Mouse (Mus musculus) heart, embryonic 14.5 days (tissue): ENCODE results near the gene Thrsp. TPM values are rescaled to one million over a fixed set of nuclear protein-coding genes. Genes with fewer than 3 reads are reported as not detected.
"Not testable (repeated sequence)": the region's sequence is repeated elsewhere in the genome, so short reads cannot be mapped to it uniquely, and the experiment has no call there.

ENCODE experiments used
- ATAC-seq: fragments of 200-750 bp; cut with Nextera tagmentation; 2 replicates; pipeline ENCODE4 v1.8.0; 2017; ENCODE audit warnings: low read depth, moderate TSS enrichment; ENCODE audit not compliant: insufficient number of reproducible peaks, insufficient read depth, low FRiP score
- H3K27ac ChIP-seq, 2 experiments: fragments of 200-500 bp in 1 of 2; fragments of 300-500 bp in 1 of 2; sonication (generic) in 1 of 2; replicated peaks in 1 of 2; 2 replicates each; pipeline ENCODE4 v1.5.1; 2012 to 2014; ENCODE audit warnings: low read depth in 2 of 2, low read length in 2 of 2, control low read depth in 1 of 2, mild to moderate bottlenecking in 1 of 2, mixed read lengths in 1 of 2; ENCODE audit not compliant: control insufficient read depth in 1 of 2, insufficient read depth in 1 of 2
- H3K27me3 ChIP-seq: fragments of 300-500 bp; sonication (generic); 2 replicates; pipeline ENCODE4 v1.6.1; 2014; ENCODE audit warnings: mild to moderate bottlenecking, low read length, control low read depth; ENCODE audit not compliant: control insufficient read depth, insufficient read depth
- H3K36me3 ChIP-seq: fragments of 300-500 bp; sonication (generic); 2 replicates; pipeline ENCODE4 v1.6.1; 2014; ENCODE audit warnings: mild to moderate bottlenecking, control low read depth, low read length, mixed read lengths; ENCODE audit not compliant: control insufficient read depth, insufficient read depth
- H3K4me1 ChIP-seq, 2 experiments: fragments of 200-500 bp in 1 of 2; fragments of 300-500 bp in 1 of 2; sonication (generic) in 1 of 2; 2 replicates each; pipeline ENCODE4 v1.6.1; 2012 to 2014; ENCODE audit warnings: low read length in 2 of 2, control low read depth in 1 of 2, mixed read lengths in 1 of 2; ENCODE audit not compliant: control insufficient read depth in 2 of 2, insufficient read depth in 2 of 2
- H3K4me2 ChIP-seq: fragments of 300-500 bp; sonication (generic); 2 replicates; pipeline ENCODE4 v1.6.1; 2014; ENCODE audit warnings: mild to moderate bottlenecking, low read length
- H3K4me3 ChIP-seq, 2 experiments: fragments of 200-500 bp in 1 of 2; fragments of 300-500 bp in 1 of 2; sonication (generic) in 1 of 2; 2 replicates each; pipeline ENCODE4 v1.5.1; 2012 to 2014; ENCODE audit warnings: low read length in 2 of 2, mild to moderate bottlenecking in 2 of 2, control low read depth in 1 of 2, low read depth in 1 of 2, moderate library complexity in 1 of 2; ENCODE audit not compliant: control insufficient read depth in 1 of 2, insufficient read depth in 1 of 2
- H3K9ac ChIP-seq: fragments of 300-500 bp; sonication (generic); 2 replicates; pipeline ENCODE4 v1.6.1; 2014; ENCODE audit warnings: mild to moderate bottlenecking, low read length
- H3K9me3 ChIP-seq: fragments of 300-500 bp; sonication (generic); 2 replicates; pipeline ENCODE4 v1.6.1; 2016; ENCODE audit warnings: low read length, control low read depth; ENCODE audit not compliant: control insufficient read depth
- WGBS: fragments of 180-500 bp; shearing (Covaris S2); extraction: QIAGEN DNeasy Blood & Tissue Kit; methylation state at CpG from one replicate; pipeline ENCODE4 v1.1.7; 2014; 5-methylcytosine and 5-hydroxymethylcytosine counted together
- polyA plus RNA-seq: library from polyadenylated mRNA; unstranded; fragments of >200 nt; fragmentation: Nextera tagmentation; extraction: Ambion mirVana; gene quantifications from 2 replicates; pipeline ENCODE4 v1.2.1, GENCODE M21; 2014

Thrsp gene
- polyA plus RNA-seq: 0.57 and 1.6 TPM in 2 replicates

GRCm38 (mm10) chr7:97416906-97417777, at the start of gene Thrsp:
Gene Thrsp (minus strand): TSS chr7:97417730.
- H3K9me3 ChIP-seq: no peaks in the 10 kb centered on the region
- H3K4me3 ChIP-seq: no peak within 1 kb of the TSS
- H3K36me3 ChIP-seq: peaks cover 6% of the 10 kb centered on the region; the same call in 1 of the 2 replicates
- no peaks in the 10 kb centered on the region for H3K27me3 ChIP-seq
- peak; percentile 23; the same call in 1 of the 2 replicates for ATAC-seq
- H3K4me2 ChIP-seq: peak within 1 kb of the TSS; percentile 41; the same call in 1 of the 2 replicates
- H3K9ac ChIP-seq: 0 out of 2 replicates have a peak within 1 kb of the TSS, but pooled peaks have one; percentile 31
- H3K4me1 ChIP-seq: peaks cover 16 to 30% of the 10 kb centered on the region in 2 experiments
- WGBS: 65% methylated on average over 25 of the region's 25 CpGs
- H3K27ac ChIP-seq: 0 out of 4 replicates have a peak within 1 kb of the TSS, but pooled peaks of 1 of the 2 experiments have one; percentile 24

- no peaks in the 10 kb centered on the region for H3K27me3 ChIP-seq
- H3K9ac ChIP-seq: no peak overlapping the region
- H3K4me3 ChIP-seq: no peak overlapping the region
- peaks cover 3 to 11% of the 10 kb centered on the region in 2 experiments; a peak in 2 of 4 replicates for H3K4me1 ChIP-seq
- 64% methylated on average over 3 of the region's 3 CpGs for WGBS
- H3K36me3 ChIP-seq: no peaks in the 10 kb centered on the region
- H3K4me2 ChIP-seq: no peak overlapping the region
- no peak for ATAC-seq
- no peak overlapping the region for H3K27ac ChIP-seq
- H3K9me3 ChIP-seq: no peaks in the 10 kb centered on the region
These were observed 38.0 kb upstream of the Thrsp start for GRCm38 (mm10) chr7:97455577-97455976.

- Histone ChIP-seq H3K27ac (no peak overlapping the region), H3K9me3 (no peaks in the 10 kb centered on the region), H3K4me1 (peaks cover 3 to 11% of the 10 kb centered on the region in 2 experiments; a peak in 2 of 4 replicates), H3K36me3 (no peaks in the 10 kb centered on the region), H3K4me3 (no peak overlapping the region), H3K4me2 (no peak overlapping the region), H3K9ac (no peak overlapping the region), H3K27me3 (no peaks in the 10 kb centered on the region)
- WGBS: 87% methylated on average over 10 of the region's 10 CpGs
- ATAC-seq: no peak
These were observed 37.3 kb upstream of the Thrsp start for GRCm38 (mm10) chr7:97454795-97455194.

- Histone ChIP-seq H3K9ac (peak overlapping the region; percentile 70), H3K27ac (no peak overlapping the region; a peak in 1 of 4 replicates), H3K9me3 (peaks cover 6% of the 10 kb centered on the region), H3K27me3 (no peaks in the 10 kb centered on the region), H3K4me1 (peaks cover 3 to 11% of the 10 kb centered on the region in 2 experiments; a peak in 2 of 4 replicates), H3K4me2 (peak overlapping the region; percentile 99), H3K4me3 (peak overlapping the region; percentile 47 to 54), H3K36me3 (no peaks in the 10 kb centered on the region)
- 2% methylated on average over 27 of the region's 27 CpGs for WGBS
- peak; percentile 47; the same call in 1 of the 2 replicates for ATAC-seq
These were observed 35.8 kb upstream of the Thrsp start for GRCm38 (mm10) chr7:97453141-97453921.

GRCm38 (mm10) chr7:97452196-97452595, 34.7 kb upstream of the Thrsp start:
- ATAC-seq: no peak
- Histone ChIP-seq H3K27me3 (no peaks in the 10 kb centered on the region), H3K36me3 (no peaks in the 10 kb centered on the region), H3K27ac (no peak overlapping the region), H3K4me1 (peaks cover 6 to 11% of the 10 kb centered on the region in 2 experiments; a peak in 3 of 4 replicates), H3K4me3 (no peak overlapping the region), H3K9ac (no peak overlapping the region), H3K4me2 (no peak overlapping the region), H3K9me3 (peaks cover 6% of the 10 kb centered on the region)
- 83% methylated on average over 6 of the region's 6 CpGs for WGBS

- H3K9ac ChIP-seq, H3K36me3 ChIP-seq, H3K27me3 ChIP-seq, ATAC-seq, H3K4me2 ChIP-seq, H3K27ac ChIP-seq, H3K4me3 ChIP-seq, H3K9me3 ChIP-seq: not testable (repeated sequence)
- H3K4me1 ChIP-seq: peaks cover 7 to 19% of the 10 kb centered on the region in 2 experiments
- 54% methylated on average over 2 of the region's 2 CpGs for WGBS
These were observed 33.5 kb upstream of the Thrsp start, which contains the start of gene Kctd14 for GRCm38 (mm10) chr7:97451023-97451422. Gene Kctd14 (plus strand): TSS chr7:97451323.

- WGBS: 70% methylated on average over 6 of the region's 6 CpGs
- H3K27me3 ChIP-seq: no peaks in the 10 kb centered on the region
- peaks cover 6% of the 10 kb centered on the region for H3K9me3 ChIP-seq
- H3K9ac ChIP-seq: no peak overlapping the region
- H3K4me3 ChIP-seq: no peak overlapping the region
- H3K36me3 ChIP-seq: no peaks in the 10 kb centered on the region
- H3K4me2 ChIP-seq: no peak overlapping the region
- peaks cover 4 to 8% of the 10 kb centered on the region in 2 experiments for H3K4me1 ChIP-seq
- peak overlapping the region; percentile 48 to 69 for H3K27ac ChIP-seq
- no peak for ATAC-seq
These were observed 29.6 kb upstream of the Thrsp start for GRCm38 (mm10) chr7:97447050-97447531.
